Comparison of ENCODE assay signal across 1 mouse cellular context in the genomic region with DNA sequence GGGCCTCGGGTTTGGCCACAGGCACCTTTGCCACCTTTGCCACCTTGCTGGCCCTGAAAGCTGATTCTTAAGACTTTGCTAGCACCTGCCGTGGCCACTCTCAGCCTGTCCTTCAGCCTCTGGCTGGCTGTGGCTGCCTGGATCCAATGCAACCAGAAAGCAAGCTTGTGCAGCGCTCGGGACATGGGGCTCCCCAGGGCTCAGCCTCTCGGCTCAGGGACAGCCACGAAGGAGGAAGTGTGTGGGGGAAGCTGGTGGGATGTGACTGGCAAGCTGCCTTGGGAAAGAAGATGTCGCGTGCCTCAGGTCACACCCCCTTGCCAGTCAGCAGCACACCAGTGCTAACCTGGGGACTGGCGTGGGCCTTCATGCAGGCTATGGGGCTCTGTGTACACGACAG.
TF ChIP-seq lines count a peak whose summit lies in the region.

No protein-coding gene starts in this region.

TF ChIP-seq in CH12.LX, 34 proteins besides CTCF, POLR2A, EP300 and RAD21:
- TF ChIP-seq BHLHE40 (IDR thresholded peaks at IDR 0.05; ENCODE audit: low read depth, low read length) (peak; percentile 59), ZKSCAN1 (IDR thresholded peaks at IDR 0.05; ENCODE audit: borderline replicate concordance, low read depth, low read length) (no peak)
